Mouse (Mus musculus): ENCODE data around the gene Elmod3.

- TF ChIP-seq CTCF (IDR thresholded peaks at IDR 0.05; ENCODE audit: control insufficient read depth, insufficient read depth, insufficient read length), result no peak
- no peak for TF ChIP-seq FOSL1 (IDR thresholded peaks at IDR 0.05; ENCODE audit: insufficient read depth, low read length, poor library complexity, severe bottlenecking)
Observed at GRCm38 (mm10) chr6:72645364-72645763, 47.2 kb upstream of the Elmod3 start.

Data from C2C12 (cell line).